Mouse (Mus musculus): ENCODE measurements around the gene Cyp4a32.
"Not testable (repeated sequence)": the region's sequence is repeated elsewhere in the genome, so short reads cannot be mapped to it uniquely, and the experiment has no call there.

Cyp4a32 gene

DNA sequence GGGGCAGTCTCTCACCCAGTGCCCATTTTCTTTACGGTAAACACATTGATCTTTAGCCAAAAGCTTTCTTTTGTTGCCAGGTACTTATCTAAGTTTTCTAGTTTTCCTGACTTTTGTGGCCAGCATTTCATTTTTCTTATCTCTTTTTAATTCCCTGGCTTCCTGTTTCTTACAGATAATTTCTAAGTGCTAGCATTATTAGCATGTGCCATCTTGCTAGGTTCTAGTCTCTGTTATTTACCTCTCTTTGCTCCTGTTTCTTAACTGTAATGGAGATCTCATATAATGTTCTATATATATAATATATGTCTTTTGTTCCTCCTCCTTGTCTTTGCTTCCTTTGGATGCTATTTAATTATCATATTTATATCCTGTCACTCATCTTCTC lies 55.8 kb downstream of the Cyp4a32 start:
- not testable (repeated sequence) for DNase-seq (ENCODE audit: low spot score in 2 of 2)

DNA sequence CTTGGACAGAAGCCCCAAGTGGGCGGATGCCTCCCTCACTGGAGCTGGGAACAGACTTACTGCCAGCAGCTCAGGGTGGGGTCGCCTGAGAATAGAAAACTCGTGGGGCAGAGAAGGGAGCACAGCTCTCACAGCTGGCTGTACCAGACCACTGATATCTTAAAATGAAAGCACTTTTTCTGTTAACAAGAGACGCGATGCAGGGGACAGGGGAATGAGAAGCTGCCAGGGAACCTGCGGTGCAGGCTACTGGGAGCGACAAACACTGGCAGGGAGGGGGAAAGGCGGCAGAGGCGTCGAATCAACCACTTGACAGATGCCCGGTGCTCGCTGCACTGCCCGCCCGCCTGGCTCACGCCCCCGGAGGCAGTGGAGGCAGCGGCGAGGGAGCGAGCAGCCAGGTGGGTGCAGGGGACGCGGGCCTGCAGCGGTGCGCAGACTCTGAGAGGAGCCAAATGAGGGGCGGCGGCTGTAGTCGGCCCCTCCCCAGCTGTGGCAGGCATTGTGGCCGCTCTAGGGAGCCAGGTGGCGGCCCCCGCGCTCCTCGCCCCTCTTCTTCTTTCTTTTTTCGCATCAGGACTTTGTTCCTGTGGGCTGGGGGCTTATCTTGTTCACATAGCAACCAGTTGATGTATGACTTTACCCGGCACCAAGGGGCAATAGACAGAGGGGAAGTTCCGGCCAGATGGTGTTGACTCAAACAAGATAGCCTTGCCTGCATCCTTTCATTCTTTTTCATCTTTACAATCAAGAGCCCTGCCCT lies 56.5 kb downstream of the Cyp4a32 start:
- peak; percentile 39 to 56 for DNase-seq (ENCODE audit: low spot score in 2 of 2)

DNA sequence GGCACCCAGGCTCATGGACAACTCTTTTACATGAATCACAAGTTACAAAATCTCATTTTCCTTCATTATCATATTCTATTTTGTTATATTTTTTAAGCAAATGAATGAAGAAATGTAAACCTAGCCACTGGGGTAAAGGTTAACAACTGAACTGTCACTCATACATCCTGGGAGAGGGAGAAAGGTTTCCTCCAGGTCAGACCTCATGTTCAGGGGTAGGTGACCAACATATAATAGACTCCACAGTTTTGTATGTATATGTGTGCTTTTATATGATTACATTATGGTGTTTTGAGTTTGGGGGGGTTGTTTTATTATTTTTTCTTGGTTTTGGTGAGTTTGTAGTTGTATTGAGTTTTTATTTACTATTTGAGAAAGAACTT lies 57.1 kb downstream of the Cyp4a32 start:
- no peak for DNase-seq (ENCODE audit: low spot score in 2 of 2)

DNA sequence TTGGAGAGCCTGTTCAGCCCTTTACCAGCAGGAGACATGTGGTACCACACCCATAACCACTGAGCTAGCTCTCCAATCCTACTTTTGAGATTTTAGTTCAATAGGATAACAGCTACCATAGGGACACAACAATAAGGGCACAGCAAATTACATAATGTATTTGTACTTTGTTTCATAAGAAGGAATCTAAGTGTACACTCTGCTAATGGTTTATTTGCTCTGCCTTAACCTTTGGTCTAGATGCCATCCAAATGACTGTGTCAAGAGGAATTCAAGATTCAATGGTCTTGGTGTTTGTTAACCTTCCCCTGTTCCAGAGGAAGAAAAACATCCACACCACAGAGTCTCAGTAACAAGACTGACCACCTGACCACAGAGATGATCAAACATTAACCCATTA lies 58.4 kb downstream of the Cyp4a32 start:
- no peak for DNase-seq (ENCODE audit: low spot score in 2 of 2)
